8 mouse cellular contexts compared by ENCODE assay signal in genomic region chr5:110653686-110654085, GRCm38 (mm10). TPM values are rescaled to one million over a fixed set of nuclear protein-coding genes. Genes with fewer than 3 reads are reported as not detected.
DNase-seq lines count a peak whose midpoint lies in the region; ATAC-seq and TF ChIP-seq lines count a peak whose summit lies in the region.

No protein-coding gene starts in this region.

- ATAC-seq in embryonic facial prominence, embryonic 11.5 days (replicated peaks; ENCODE audit: insufficient number of reproducible peaks, low FRiP score, low TSS enrichment, low read depth): peak; percentile 46; the same call in 1 of the 2 replicates
- ATAC-seq in intestine, embryonic 16.5 days: peak; percentile 63
- ATAC-seq in neural tube, embryonic 12.5 days (ENCODE audit: low FRiP score, low read depth): peak; percentile 64

- H3K9me3 ChIP-seq in embryonic facial prominence, embryonic 11.5 days (replicated peaks; ENCODE audit: control insufficient read depth, low read length): no peaks in the 10 kb centered on the region
- H3K9me3 ChIP-seq in intestine, embryonic 16.5 days (ENCODE audit: control insufficient read depth, low read length): no peaks in the 10 kb centered on the region
- no peaks in the 10 kb centered on the region for H3K9me3 ChIP-seq in neural tube, embryonic 12.5 days

- intact Hi-C loops in left cerebral cortex, adult 2 months (cut with DNase I): no loop called here

- no peak for DNase-seq in left cerebral cortex, adult 2 months (ENCODE audit: extremely low spot score in 1 of 2, low spot score in 2 of 2)
- no peak for DNase-seq in left cerebral cortex, adult 11 months (ENCODE audit: low spot score)
- no peak for DNase-seq in embryonic facial prominence, embryonic 11.5 days (ENCODE audit: low spot score)
- DNase-seq in cerebellum, postnatal 14 days: no peak
- DNase-seq in spleen, adult 12 weeks (ENCODE audit: low spot score): no peak
- DNase-seq in adipocyte (ENCODE audit: low spot score): no peak

- H3K9ac ChIP-seq in embryonic facial prominence, embryonic 11.5 days (replicated peaks; ENCODE audit: low read length): peak overlapping the region; percentile 87
- H3K9ac ChIP-seq in intestine, embryonic 16.5 days (ENCODE audit: low read depth, low read length): peak overlapping the region; percentile 92
- peak overlapping the region; percentile 82 for H3K9ac ChIP-seq in neural tube, embryonic 12.5 days

- H3K27me3 ChIP-seq in embryonic facial prominence, embryonic 11.5 days (ENCODE audit: control insufficient read depth, insufficient read depth, low read length): no peaks in the 10 kb centered on the region
- H3K27me3 ChIP-seq in intestine, embryonic 16.5 days (replicated peaks; ENCODE audit: control insufficient read depth, insufficient read depth, low read length): no peaks in the 10 kb centered on the region
- H3K27me3 ChIP-seq in neural tube, embryonic 12.5 days (replicated peaks): no peaks in the 10 kb centered on the region

- peak overlapping the region; percentile 87 for H3K4me2 ChIP-seq in embryonic facial prominence, embryonic 11.5 days (ENCODE audit: low read depth, low read length)
- H3K4me2 ChIP-seq in intestine, embryonic 16.5 days (ENCODE audit: low read depth, low read length): peak overlapping the region; percentile 90
- H3K4me2 ChIP-seq in neural tube, embryonic 12.5 days (replicated peaks): peak overlapping the region; percentile 86

- H3K4me3 ChIP-seq in left cerebral cortex, adult 2 months: peak overlapping the region; percentile 98
- peak overlapping the region; percentile 90 for H3K4me3 ChIP-seq in embryonic facial prominence, embryonic 11.5 days (ENCODE audit: low read depth, low read length)
- peak overlapping the region; percentile 97 for H3K4me3 ChIP-seq in intestine, embryonic 16.5 days (ENCODE audit: low read length)
- peak overlapping the region; percentile 89 for H3K4me3 ChIP-seq in neural tube, embryonic 12.5 days

- WGBS in embryonic facial prominence, embryonic 11.5 days: 2% methylated on average over 37 of the region's 37 CpGs
- under 1% methylated on average over 37 of the region's 37 CpGs for WGBS in intestine, embryonic 16.5 days
- WGBS in neural tube, embryonic 12.5 days: 2% methylated on average over 37 of the region's 37 CpGs

- H3K36me3 ChIP-seq in embryonic facial prominence, embryonic 11.5 days (replicated peaks; ENCODE audit: control insufficient read depth, insufficient read depth, low read depth, low read length): peaks cover 12% of the 10 kb centered on the region
- H3K36me3 ChIP-seq in intestine, embryonic 16.5 days (ENCODE audit: control insufficient read depth, insufficient read depth, low read length): peaks cover 23% of the 10 kb centered on the region; the same call in 1 of the 2 replicates
- peaks cover 72% of the 10 kb centered on the region for H3K36me3 ChIP-seq in neural tube, embryonic 12.5 days

- H3K27ac ChIP-seq in left cerebral cortex, adult 2 months: peak overlapping the region; percentile 80
- H3K27ac ChIP-seq in embryonic facial prominence, embryonic 11.5 days (replicated peaks; ENCODE audit: low read depth, low read length): no peak overlapping the region
- peak overlapping the region; percentile 33; the same call in 1 of the 2 replicates for H3K27ac ChIP-seq in intestine, embryonic 16.5 days (ENCODE audit: low read length)
- no peak overlapping the region for H3K27ac ChIP-seq in neural tube, embryonic 12.5 days

- H3K4me1 ChIP-seq in embryonic facial prominence, embryonic 11.5 days (ENCODE audit: control insufficient read depth, insufficient read depth, low read length): no peaks in the 10 kb centered on the region; the same call in 1 of the 2 replicates
- peaks cover 5% of the 10 kb centered on the region for H3K4me1 ChIP-seq in intestine, embryonic 16.5 days (ENCODE audit: control insufficient read depth, insufficient read depth, low read length)
- peaks cover 16% of the 10 kb centered on the region for H3K4me1 ChIP-seq in neural tube, embryonic 12.5 days

- TF ChIP-seq CTCF in left cerebral cortex, adult 2 months (IDR thresholded peaks at IDR 0.05): no peak

RNA-seq across cellular contexts. Expression of gene Ddx51, which starts 0.4 kb away (rescaled TPM):
- 10 to 100 TPM; 30.4 to 31.6 TPM for total RNA-seq in left cerebral cortex, adult 2 months (2021)
- 39.7 and 42.7 TPM in 2 replicates for polyA plus RNA-seq in embryonic facial prominence, embryonic 11.5 days (2014; fragmentation: Nextera tagmentation; extraction: Ambion mirVana)
- polyA plus RNA-seq in intestine, embryonic 16.5 days (2015; fragmentation: Nextera tagmentation; extraction: Ambion mirVana): 16.3 and 17.0 TPM in 2 replicates
- 32.1 and 33.9 TPM in 2 replicates for polyA plus RNA-seq in neural tube, embryonic 12.5 days (2016; fragmentation: Nextera tagmentation; extraction: Ambion mirVana)

RNA-seq across cellular contexts. Expression of gene Noc4l, which starts 0.5 kb away (rescaled TPM):
- 10 to 100 TPM; 25.6 to 27.2 TPM for total RNA-seq in left cerebral cortex, adult 2 months (2021)
- polyA plus RNA-seq in embryonic facial prominence, embryonic 11.5 days (2014; fragmentation: Nextera tagmentation; extraction: Ambion mirVana): 57.4 and 60.4 TPM in 2 replicates
- polyA plus RNA-seq in intestine, embryonic 16.5 days (2015; fragmentation: Nextera tagmentation; extraction: Ambion mirVana): 52.4 and 56.3 TPM in 2 replicates
- 49.2 and 50.4 TPM in 2 replicates for polyA plus RNA-seq in neural tube, embryonic 12.5 days (2016; fragmentation: Nextera tagmentation; extraction: Ambion mirVana)

Comparison
In these comparisons a context has a peak if more than half of its experiments do, and no peak if none do; other contexts are left out.
1. H3K27ac ChIP-seq: peak in left cerebral cortex, adult 2 months (single experiment) and intestine, embryonic 16.5 days (single experiment); none in embryonic facial prominence, embryonic 11.5 days (single experiment) and neural tube, embryonic 12.5 days (single experiment).
2. Peak in every context shown above with its lines, with median percentiles within 50 percentile points of each other: H3K4me3 ChIP-seq, ATAC-seq, H3K4me2 ChIP-seq and H3K9ac ChIP-seq.